Mouse (Mus musculus): ENCODE results near the gene Atp5mpl. TPM values are rescaled to one million over a fixed set of nuclear protein-coding genes. Genes with fewer than 3 reads are reported as not detected.
A peak's percentile ranks its signal among the peaks of the same experiment; 100 is the strongest.
"Not testable (repeated sequence)": the region's sequence is repeated elsewhere in the genome, so short reads cannot be mapped to it uniquely, and the experiment has no call there.

The Atp5mpl gene
- polyA plus RNA-seq, 1 experiment from 2014 or later: 580 TPM

DNA sequence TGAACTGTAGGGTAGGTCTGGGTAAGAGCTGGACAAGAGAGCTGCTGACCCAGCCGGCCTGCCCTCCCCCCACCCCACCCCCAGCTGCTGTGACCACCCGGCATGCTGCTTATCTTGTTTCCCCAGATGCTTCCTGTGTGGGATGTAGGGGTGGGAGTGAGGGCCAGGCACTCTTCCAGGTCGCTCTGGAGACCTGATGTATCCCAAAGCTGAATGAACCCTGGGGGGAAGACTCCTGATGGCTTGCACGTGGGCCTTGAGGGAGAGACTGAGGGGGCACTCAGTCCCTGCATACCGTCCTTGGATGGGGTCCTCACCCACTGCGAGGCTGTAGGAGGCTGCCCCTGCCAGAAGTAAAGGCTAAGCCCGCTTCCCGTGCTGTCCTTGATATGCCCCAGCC is 21.7 kb downstream of the Atp5mpl start:
- DNase-seq (ENCODE audit: low spot score): peak; percentile 32
- H3K27ac ChIP-seq (replicated peaks): peak overlapping the region; percentile 74

GRCm38 (mm10) chr12:111944065-111944987 is 22.5 kb downstream of the Atp5mpl start:
- Histone ChIP-seq H3K4me1 (peaks cover 35% of the 10 kb centered on the region), H3K4me3 (peak overlapping the region; percentile 28), H3K27ac (replicated peaks) (peak overlapping the region; percentile 74)
- not testable (repeated sequence) for H3K27me3 ChIP-seq (replicated peaks; ENCODE audit: low read depth, poor library complexity, severe bottlenecking); H3K36me3 ChIP-seq (replicated peaks); H3K9me3 ChIP-seq; DNase-seq (ENCODE audit: low spot score)
- WGBS: 61% methylated on average over 18 of the region's 20 CpGs

More for the DNA sequence above, 21.7 kb downstream of the Atp5mpl start:
- Histone ChIP-seq H3K4me1 (peaks cover 33% of the 10 kb centered on the region), H3K4me3 (no peak overlapping the region), H3K9me3 (no peaks in the 10 kb centered on the region), H3K27me3 (replicated peaks; ENCODE audit: low read depth, poor library complexity, severe bottlenecking) (no peaks in the 10 kb centered on the region), H3K36me3 (replicated peaks) (no peaks in the 10 kb centered on the region)
- WGBS: 53% methylated on average over 8 of the region's 8 CpGs

- 61% methylated on average over 10 of the region's 10 CpGs for WGBS
- Histone ChIP-seq H3K36me3 (replicated peaks) (no peaks in the 10 kb centered on the region), H3K4me3 (peak overlapping the region; percentile 28), H3K9me3 (no peaks in the 10 kb centered on the region), H3K27me3 (replicated peaks; ENCODE audit: low read depth, poor library complexity, severe bottlenecking) (no peaks in the 10 kb centered on the region), H3K4me1 (peaks cover 43% of the 10 kb centered on the region), H3K27ac (replicated peaks) (peak overlapping the region; percentile 63)
- DNase-seq (ENCODE audit: low spot score): no peak
Measured at GRCm38 (mm10) chr12:111943421-111944064, 23.2 kb downstream of the Atp5mpl start.

- Histone ChIP-seq H3K27me3 (replicated peaks; ENCODE audit: low read depth, poor library complexity, severe bottlenecking) (no peaks in the 10 kb centered on the region), H3K9me3 (no peaks in the 10 kb centered on the region), H3K36me3 (replicated peaks) (no peaks in the 10 kb centered on the region), H3K4me3 (no peak overlapping the region), H3K4me1 (peaks cover 60% of the 10 kb centered on the region), H3K27ac (replicated peaks) (peak overlapping the region; percentile 82)
- DNase-seq (ENCODE audit: low spot score): peak; percentile 74
- 30% methylated on average over 1 of the region's 1 CpGs for WGBS
Measured at GRCm38 (mm10) chr12:111938623-111939177, 28.1 kb downstream of the Atp5mpl start.

- H3K4me3 ChIP-seq: no peak overlapping the region
- no peaks in the 10 kb centered on the region for H3K9me3 ChIP-seq
- peak overlapping the region; percentile 82 for H3K27ac ChIP-seq (replicated peaks)
- no peak for DNase-seq (ENCODE audit: low spot score)
- 41% methylated on average over 24 of the region's 24 CpGs for WGBS
- H3K27me3 ChIP-seq (replicated peaks; ENCODE audit: low read depth, poor library complexity, severe bottlenecking): no peaks in the 10 kb centered on the region
- no peaks in the 10 kb centered on the region for H3K36me3 ChIP-seq (replicated peaks)
- H3K4me1 ChIP-seq: peaks cover 68% of the 10 kb centered on the region
Measured at GRCm38 (mm10) chr12:111936706-111937550, 29.8 kb downstream of the Atp5mpl start.

- peaks cover 66% of the 10 kb centered on the region for H3K4me1 ChIP-seq
- H3K27me3 ChIP-seq (replicated peaks; ENCODE audit: low read depth, poor library complexity, severe bottlenecking): no peaks in the 10 kb centered on the region
- no peak overlapping the region for H3K27ac ChIP-seq (replicated peaks)
- no peak overlapping the region for H3K4me3 ChIP-seq
- H3K36me3 ChIP-seq (replicated peaks): no peaks in the 10 kb centered on the region
- no peak for DNase-seq (ENCODE audit: low spot score)
- WGBS: 74% methylated on average over 2 of the region's 2 CpGs
- no peaks in the 10 kb centered on the region for H3K9me3 ChIP-seq
Measured at GRCm38 (mm10) chr12:111933971-111934370, 32.8 kb downstream of the Atp5mpl start.

DNA sequence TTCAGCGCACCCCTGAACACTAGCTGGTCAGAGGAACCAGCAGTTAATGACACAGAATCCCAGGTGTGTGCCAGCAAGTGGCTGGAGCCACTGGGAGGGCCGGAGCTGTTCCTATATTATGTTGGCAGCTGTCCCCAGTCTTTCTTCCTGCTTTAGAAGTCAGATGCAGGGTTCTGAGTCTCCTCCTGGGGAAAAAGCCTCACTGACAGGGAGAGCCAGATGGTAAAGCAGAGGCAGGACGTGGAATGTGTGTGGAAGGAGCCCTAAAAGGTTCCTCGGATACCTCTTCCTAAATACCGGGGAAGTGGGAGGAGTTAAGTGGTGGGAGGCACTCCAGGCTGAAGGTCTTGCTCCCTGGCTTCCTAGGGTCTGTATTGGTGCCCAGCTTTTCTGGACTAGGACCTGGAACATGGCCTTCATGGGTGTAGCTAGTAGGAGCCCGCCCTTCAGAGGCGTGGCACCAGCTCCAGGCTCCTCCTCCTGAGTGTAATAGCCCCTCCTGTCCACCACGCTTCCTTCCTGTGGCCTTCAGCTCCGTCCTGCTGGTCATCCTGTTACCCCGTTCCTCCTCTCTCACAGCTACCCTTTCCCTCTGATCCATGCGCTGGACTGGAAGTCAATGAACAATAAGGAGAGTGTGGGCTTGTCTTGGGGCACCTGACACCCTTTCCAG is 33.6 kb downstream of the Atp5mpl start:
- Histone ChIP-seq H3K4me1 (peaks cover 58% of the 10 kb centered on the region), H3K27me3 (replicated peaks; ENCODE audit: low read depth, poor library complexity, severe bottlenecking) (no peaks in the 10 kb centered on the region), H3K36me3 (replicated peaks) (no peaks in the 10 kb centered on the region), H3K9me3 (no peaks in the 10 kb centered on the region), H3K4me3 (no peak overlapping the region), H3K27ac (replicated peaks) (peak overlapping the region; percentile 57)
- WGBS: 58% methylated on average over 11 of the region's 11 CpGs
- DNase-seq (ENCODE audit: low spot score): no peak

GRCm38 (mm10) chr12:111932513-111932912 is 34.3 kb downstream of the Atp5mpl start:
- Histone ChIP-seq H3K27me3 (replicated peaks; ENCODE audit: low read depth, poor library complexity, severe bottlenecking) (no peaks in the 10 kb centered on the region), H3K4me3 (no peak overlapping the region), H3K9me3 (no peaks in the 10 kb centered on the region), H3K36me3 (replicated peaks) (no peaks in the 10 kb centered on the region), H3K4me1 (peaks cover 52% of the 10 kb centered on the region), H3K27ac (replicated peaks) (peak overlapping the region; percentile 57)
- WGBS: 68% methylated on average over 3 of the region's 3 CpGs
- no peak for DNase-seq (ENCODE audit: low spot score)

DNA sequence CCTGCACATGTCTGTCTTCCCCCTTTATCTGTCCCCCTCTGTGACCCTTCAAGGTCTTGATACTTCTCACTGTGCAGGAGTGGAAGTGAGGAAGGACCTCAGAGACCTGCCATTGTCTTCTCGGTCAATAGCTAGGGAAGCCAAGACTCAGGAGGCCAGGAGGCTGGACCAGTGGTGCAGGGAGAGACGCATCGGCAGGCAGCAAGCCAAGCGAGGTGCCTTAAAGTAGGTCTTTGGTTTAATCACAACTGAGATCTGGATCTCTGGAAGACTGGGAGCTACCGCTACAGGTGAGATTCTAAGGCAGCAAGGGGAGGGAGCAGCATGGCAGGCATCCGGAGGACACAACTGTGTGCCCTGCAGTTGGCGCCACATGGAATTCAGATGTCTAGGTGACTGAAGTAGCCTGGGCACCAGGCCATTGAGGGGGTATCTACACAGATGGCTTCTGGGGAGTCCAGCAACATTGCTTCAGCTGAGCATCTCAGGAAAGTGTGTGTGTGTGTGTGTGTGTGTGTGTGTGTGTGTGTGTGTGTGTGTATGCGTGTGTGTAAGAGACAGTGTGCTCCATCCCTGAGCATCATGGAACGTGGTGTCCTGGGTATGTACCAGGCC is 35.3 kb downstream of the Atp5mpl start:
- 88% methylated on average over 9 of the region's 9 CpGs for WGBS
- no peaks in the 10 kb centered on the region for H3K36me3 ChIP-seq (replicated peaks)
- H3K4me1 ChIP-seq: peaks cover 46% of the 10 kb centered on the region
- peak overlapping the region; percentile 57; the same call in 1 of the 2 replicates for H3K27ac ChIP-seq (replicated peaks)
- DNase-seq (ENCODE audit: low spot score): no peak
- H3K4me3 ChIP-seq: no peak overlapping the region
- H3K27me3 ChIP-seq (replicated peaks; ENCODE audit: low read depth, poor library complexity, severe bottlenecking): no peaks in the 10 kb centered on the region
- H3K9me3 ChIP-seq: no peaks in the 10 kb centered on the region

DNA sequence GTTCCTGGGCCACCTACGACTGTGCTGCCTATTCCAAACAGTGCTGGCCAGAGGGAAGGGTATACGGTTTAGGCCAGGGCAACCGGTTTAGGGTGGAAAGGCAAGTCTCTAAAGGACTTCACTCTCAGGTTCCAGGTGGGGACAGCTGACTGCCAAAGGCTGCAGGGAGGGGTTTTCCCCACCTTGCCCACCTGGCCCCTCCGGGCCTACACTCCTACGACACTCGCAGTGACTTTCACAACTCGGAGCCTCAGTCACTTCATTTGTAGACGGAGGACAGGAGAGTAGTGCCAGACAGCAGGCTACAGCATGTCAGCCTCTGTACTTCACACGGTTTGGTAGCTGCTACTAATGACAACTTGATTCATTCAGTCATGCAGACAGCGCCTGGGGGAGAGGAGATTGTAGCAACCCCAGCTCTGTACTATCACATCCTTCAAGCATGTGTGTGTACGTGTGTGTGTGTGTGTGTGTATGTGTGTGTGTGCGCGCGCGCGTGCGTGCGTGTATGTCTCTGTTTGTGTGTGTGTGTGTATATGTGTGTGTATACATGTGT is 38.3 kb downstream of the Atp5mpl start:
- H3K4me3 ChIP-seq: no peak overlapping the region
- no peaks in the 10 kb centered on the region for H3K36me3 ChIP-seq (replicated peaks)
- WGBS: 89% methylated on average over 18 of the region's 18 CpGs
- no peaks in the 10 kb centered on the region for H3K9me3 ChIP-seq
- peaks cover 30% of the 10 kb centered on the region for H3K4me1 ChIP-seq
- no peak for DNase-seq (ENCODE audit: low spot score)
- H3K27me3 ChIP-seq (replicated peaks; ENCODE audit: low read depth, poor library complexity, severe bottlenecking): no peaks in the 10 kb centered on the region
- no peak overlapping the region; the same call in 1 of the 2 replicates for H3K27ac ChIP-seq (replicated peaks)

GRCm38 (mm10) chr12:111927338-111927737 is 39.4 kb downstream of the Atp5mpl start:
- H3K4me3 ChIP-seq: no peak overlapping the region

More at GRCm38 (mm10) chr12:111927338-111927737, 39.4 kb downstream of the Atp5mpl start:
- no peaks in the 10 kb centered on the region for H3K27me3 ChIP-seq (replicated peaks; ENCODE audit: low read depth, poor library complexity, severe bottlenecking)
- H3K36me3 ChIP-seq (replicated peaks): no peaks in the 10 kb centered on the region
- peaks cover 19% of the 10 kb centered on the region for H3K4me1 ChIP-seq
- 74% methylated on average over 1 of the region's 1 CpGs for whole genome bisulfite sequencing
- no peaks in the 10 kb centered on the region for H3K9me3 ChIP-seq
- DNase-seq (ENCODE audit: low spot score): no peak
- H3K27ac ChIP-seq (replicated peaks): peak overlapping the region; percentile 8; the same call in 1 of the 2 replicates
